Mouse (Mus musculus) MEL (cell line): ENCODE data around the gene Dhx40. TPM values are rescaled to one million over a fixed set of nuclear protein-coding genes. Genes with fewer than 3 reads are reported as not detected.

Experiments
- DNase-seq: peaks from one replicate; pipeline ENCODE4 v3.0.0; 2011; ENCODE audit warnings: low read depth, low spot score
- H3K27ac ChIP-seq: 2 replicates; pipeline ENCODE4 v1.5.1; 2012; ENCODE audit warnings: low read depth, mild to moderate bottlenecking, control low read depth, low read length, moderate library complexity; ENCODE audit not compliant: control insufficient read depth
- H3K27me3 ChIP-seq, 2 experiments: fragments of 150-350 bp in 1 of 2; sonication (generic) in 1 of 2; 2 replicates each; pipeline ENCODE4 v1.6.1; 2012; ENCODE audit warnings: low read length in 2 of 2, mild to moderate bottlenecking in 2 of 2, improper control_type of control experiment in 1 of 2, moderate library complexity in 1 of 2; ENCODE audit not compliant: insufficient read depth in 2 of 2, control insufficient read depth in 1 of 2
- H3K36me3 ChIP-seq, 2 experiments: 2 replicates each; pipeline ENCODE4 v1.6.1; 2012 to 2014; ENCODE audit warnings: low read length in 2 of 2, improper control_type of control experiment in 1 of 2, inconsistent platforms in 1 of 2, mild to moderate bottlenecking in 1 of 2; ENCODE audit not compliant: insufficient read depth in 2 of 2, control insufficient read depth in 1 of 2
- H3K4me1 ChIP-seq, 2 experiments: fragments of 150-350 bp in 1 of 2; sonication (generic) in 1 of 2; 2 replicates each; pipeline ENCODE4 v1.6.1; 2012; ENCODE audit warnings: low read length in 2 of 2, improper control_type of control experiment in 1 of 2, mild to moderate bottlenecking in 1 of 2; ENCODE audit not compliant: insufficient read depth in 2 of 2, control insufficient read depth in 1 of 2
- H3K4me3 ChIP-seq, 2 experiments: fragments of 150-350 bp in 1 of 2; sonication (generic) in 1 of 2; 2 replicates each; pipeline ENCODE4 v1.5.1; 2012; ENCODE audit warnings: low read depth in 2 of 2, low read length in 2 of 2, mild to moderate bottlenecking in 2 of 2, moderate library complexity in 2 of 2, control low read depth in 1 of 2, improper control_type of control experiment in 1 of 2; ENCODE audit not compliant: control insufficient read depth in 1 of 2, insufficient read depth in 1 of 2
- H3K79me2 ChIP-seq: 2 replicates; pipeline ENCODE4 v1.6.1; 2012; ENCODE audit warnings: mild to moderate bottlenecking, low read length, moderate library complexity; ENCODE audit not compliant: control insufficient read depth, poor library complexity, insufficient read depth
- H3K9ac ChIP-seq: 2 replicates; pipeline ENCODE4 v1.6.1; 2012; ENCODE audit warnings: low read depth, mild to moderate bottlenecking, control low read depth, low read length, moderate library complexity; ENCODE audit not compliant: control insufficient read depth, poor library complexity, severe bottlenecking
- H3K9me3 ChIP-seq: fragments of 150-350 bp; sonication (generic); replicated peaks from 2 replicates; pipeline ENCODE4 v1.6.1; 2012; ENCODE audit warnings: mild to moderate bottlenecking, low read length, improper control_type of control experiment, moderate library complexity; ENCODE audit not compliant: insufficient read depth
- BHLHE40 ChIP-seq: IDR thresholded peaks from 2 replicates; pipeline ENCODE4 v1.6.1; 2012; ENCODE audit warnings: low read depth, mild to moderate bottlenecking, inconsistent platforms, low read length, improper control_type of control experiment, borderline replicate concordance
- CHD1 ChIP-seq: IDR thresholded peaks from 2 replicates; pipeline ENCODE4 v1.6.1; 2012; ENCODE audit warnings: low read depth, mild to moderate bottlenecking, inconsistent platforms, low read length, improper control_type of control experiment
- CTCF ChIP-seq, 3 experiments: IDR thresholded peaks in 2 of 3; conservative IDR thresholded peaks in 1 of 3; 2 replicates each; pipeline ENCODE4 v1.5.1; 2011 to 2012; ENCODE audit warnings: low read length in 3 of 3, low read depth in 2 of 3, mild to moderate bottlenecking in 2 of 3, improper control_type of control experiment in 1 of 3, inconsistent platforms in 1 of 3, mixed read lengths in 1 of 3, moderate library complexity in 1 of 3; ENCODE audit not compliant: control insufficient read depth in 1 of 3, insufficient read depth in 1 of 3, poor library complexity in 1 of 3, severe bottlenecking in 1 of 3
- E2F4 ChIP-seq: IDR thresholded peaks from 2 replicates; pipeline ENCODE4 v1.6.1; 2011; ENCODE audit warnings: low read depth, low read length, improper control_type of control experiment, borderline replicate concordance
- GATA1 ChIP-seq: IDR thresholded peaks from 2 replicates; pipeline ENCODE4 v1.6.1; 2011; ENCODE audit warnings: low read depth, low read length, improper control_type of control experiment
- MAFK ChIP-seq: IDR thresholded peaks from 2 replicates; pipeline ENCODE4 v1.6.1; 2011; ENCODE audit warnings: low read depth, mild to moderate bottlenecking, low read length, improper control_type of control experiment, borderline replicate concordance
- MXI1 ChIP-seq: IDR thresholded peaks from 2 replicates; pipeline ENCODE4 v1.6.1; 2011; ENCODE audit warnings: mild to moderate bottlenecking, low read depth, low read length, improper control_type of control experiment
- NELFE ChIP-seq: IDR thresholded peaks from 2 replicates; pipeline ENCODE4 v1.6.1; 2011; ENCODE audit warnings: low read depth, low read length, improper control_type of control experiment
- POLR2AphosphoS5 ChIP-seq: IDR thresholded peaks from 2 replicates; pipeline ENCODE4 v1.6.1; 2012; ENCODE audit warnings: low read depth, borderline replicate concordance, mild to moderate bottlenecking, inconsistent platforms, low read length, moderate library complexity, mixed read lengths
- RAD21 ChIP-seq: IDR thresholded peaks from 2 replicates; pipeline ENCODE4 v1.6.1; 2011; ENCODE audit warnings: mild to moderate bottlenecking, low read depth, low read length, improper control_type of control experiment
- SIN3A ChIP-seq: IDR thresholded peaks from 2 replicates; pipeline ENCODE4 v1.6.1; 2012; ENCODE audit warnings: low read length, improper control_type of control experiment, inconsistent platforms
- SMC3 ChIP-seq: IDR thresholded peaks from 2 replicates; pipeline ENCODE4 v1.6.1; 2011; ENCODE audit warnings: low read depth, low read length, improper control_type of control experiment
- TAL1 ChIP-seq: IDR thresholded peaks from 2 replicates; pipeline ENCODE4 v1.6.1; 2012; ENCODE audit warnings: mild to moderate bottlenecking, inconsistent platforms, low read length, moderate library complexity, mixed read lengths
- TBP ChIP-seq: IDR thresholded peaks from 2 replicates; pipeline ENCODE4 v1.8.0; 2011; ENCODE audit warnings: low read depth, low read length, improper control_type of control experiment
- USF1 ChIP-seq: IDR thresholded peaks from 2 replicates; pipeline ENCODE4 v1.6.1; 2014; ENCODE audit warnings: low read depth, mild to moderate bottlenecking, inconsistent platforms, low read length, improper control_type of control experiment, moderate library complexity
- USF2 ChIP-seq, 2 experiments: IDR thresholded peaks; 2 replicates each; pipeline ENCODE4 v1.6.1; 2011 to 2012; ENCODE audit warnings: improper control_type of control experiment in 2 of 2, low read length in 2 of 2, borderline replicate concordance in 1 of 2, inconsistent platforms in 1 of 2, low read depth in 1 of 2, mild to moderate bottlenecking in 1 of 2; ENCODE audit not compliant: insufficient read depth in 1 of 2
- ZC3H11A ChIP-seq: IDR thresholded peaks from 2 replicates; pipeline ENCODE4 v1.6.1; 2012; ENCODE audit warnings: low read depth, mild to moderate bottlenecking, inconsistent platforms, low read length, improper control_type of control experiment
- ZKSCAN1 ChIP-seq: IDR thresholded peaks from 2 replicates; pipeline ENCODE4 v1.6.1; 2012; ENCODE audit warnings: low read depth, mild to moderate bottlenecking, inconsistent platforms, low read length, improper control_type of control experiment, moderate library complexity
- ZMIZ1 ChIP-seq: IDR thresholded peaks from 2 replicates; pipeline ENCODE4 v1.6.1; 2012; ENCODE audit warnings: low read depth, mild to moderate bottlenecking, inconsistent platforms, low read length, improper control_type of control experiment, moderate library complexity
- polyA plus RNA-seq, 2 experiments: library from polyadenylated mRNA; stranded (reverse) in 1 of 2; unstranded in 1 of 2; fragments of >175 nt in 1 of 2; fragments of >200 nt in 1 of 2; gene quantifications; 2 replicates each; pipeline versions ENCODE4 v1.2.1 to v1.2.4; 2012; ENCODE audit warnings: low replicate concordance in 2 of 2, low read depth in 1 of 2; ENCODE audit not compliant: insufficient read length in 2 of 2, insufficient read depth in 1 of 2, missing spikeins in 1 of 2
- total RNA-seq: library from RNA; depleted of rRNA; stranded (reverse); fragments of 300-350 nt; gene quantifications from 2 replicates; pipeline ENCODE4 v1.2.3, GENCODE M21; 2012

Dhx40 gene
- total and polyA plus RNA-seq, 3 experiments = 10.1 to 16.1 TPM; not detected in 1

GRCm38 (mm10) chr11:86838792-86839191 lies 31.2 kb upstream of the Dhx40 start:
- no peak for TF ChIP-seq E2F4
- no peak for TF ChIP-seq POLR2AphosphoS5
- TF ChIP-seq MAFK = no peak
- TF ChIP-seq BHLHE40 = no peak
- TF ChIP-seq GATA1 = no peak
- TF ChIP-seq TAL1 = no peak
- no peak for TF ChIP-seq TBP
- no peak for TF ChIP-seq ZKSCAN1
- TF ChIP-seq MXI1 = no peak
- TF ChIP-seq USF2 (IDR thresholded peaks at IDR 0.05; ENCODE audit: borderline replicate concordance in 1 of 2, insufficient read depth in 1 of 2, low read depth in 1 of 2, low read length in 2 of 2) = no peak
- TF ChIP-seq CTCF (IDR thresholded peaks at IDR 0.05 in 2 of 3, conservative IDR thresholded peaks at IDR 0.05 in 1 of 3; ENCODE audit: control insufficient read depth in 1 of 3, insufficient read depth in 1 of 3, low read depth in 2 of 3, low read length in 3 of 3, poor library complexity in 1 of 3, severe bottlenecking in 1 of 3) = no peak
- TF ChIP-seq CHD1 = no peak
- no peak for TF ChIP-seq ZMIZ1
- TF ChIP-seq USF1 = no peak
- no peak for TF ChIP-seq ZC3H11A
- no peak for TF ChIP-seq NELFE
- TF ChIP-seq SIN3A = no peak
- Histone ChIP-seq H3K4me1 (peaks cover 4 to 6% of the 10 kb centered on the region in 2 experiments; a peak in 1 of 4 replicates), H3K9me3 (no peaks in the 10 kb centered on the region), H3K9ac (no peak overlapping the region), H3K4me3 (no peak overlapping the region), H3K27ac (no peak overlapping the region), H3K27me3 (no peaks in the 10 kb centered on the region), H3K36me3 (peaks cover 0 to 5% of the 10 kb centered on the region in 2 experiments; a peak in 2 of 4 replicates), H3K79me2 (no peaks in the 10 kb centered on the region)
- no peak for DNase-seq

- H3K4me1 ChIP-seq = peaks cover 4 to 6% of the 10 kb centered on the region in 2 experiments; a peak in 1 of 4 replicates
- no peak overlapping the region for H3K4me3 ChIP-seq
- H3K79me2 ChIP-seq = no peaks in the 10 kb centered on the region
- H3K27ac ChIP-seq = no peak overlapping the region
- no peaks in the 10 kb centered on the region for H3K9me3 ChIP-seq
- H3K27me3 ChIP-seq = no peaks in the 10 kb centered on the region
- peak; percentile 89 for DNase-seq
- no peak overlapping the region for H3K9ac ChIP-seq
- peaks cover 0 to 5% of the 10 kb centered on the region in 2 experiments; a peak in 2 of 4 replicates for H3K36me3 ChIP-seq
- peak; percentile 84 for TF ChIP-seq ZC3H11A
- peak; percentile 79 to 84 (median 83) for TF ChIP-seq CTCF (IDR thresholded peaks at IDR 0.05 in 2 of 3, conservative IDR thresholded peaks at IDR 0.05 in 1 of 3; ENCODE audit: control insufficient read depth in 1 of 3, insufficient read depth in 1 of 3, low read depth in 2 of 3, low read length in 3 of 3, poor library complexity in 1 of 3, severe bottlenecking in 1 of 3)
- TF ChIP-seq RAD21 = peak; percentile 86
- TF ChIP-seq SIN3A = no peak
- TF ChIP-seq SMC3 = peak; percentile 91
These were observed 28.8 kb upstream of the Dhx40 start for GRCm38 (mm10) chr11:86836366-86836765.
